Mouse (Mus musculus) midbrain, embryonic 13.5 days (tissue): Measurements from ENCODE around the gene Clec12a. TPM values are rescaled to one million over a fixed set of nuclear protein-coding genes. Genes with fewer than 3 reads are reported as not detected.

Source experiments
- ATAC-seq: fragments of 200-750 bp; cut with Nextera tagmentation; 2 replicates; pipeline ENCODE4 v1.8.0; 2017; ENCODE audit warnings: mild to moderate bottlenecking, moderate TSS enrichment, moderate library complexity
- H3K27ac ChIP-seq: fragments of 300-500 bp; sonication (generic); 2 replicates; pipeline ENCODE4 v1.5.1; 2015; ENCODE audit warnings: inconsistent platforms, mild to moderate bottlenecking, moderate library complexity
- H3K27me3 ChIP-seq: fragments of 300-500 bp; sonication (generic); 2 replicates; pipeline ENCODE4 v1.6.1; 2015; ENCODE audit warnings: mild to moderate bottlenecking, inconsistent platforms
- H3K36me3 ChIP-seq: fragments of 300-500 bp; sonication (generic); 2 replicates; pipeline ENCODE4 v1.6.1; 2015; ENCODE audit warnings: mild to moderate bottlenecking, inconsistent platforms
- H3K4me1 ChIP-seq: fragments of 300-500 bp; sonication (generic); replicated peaks from 2 replicates; pipeline ENCODE4 v1.6.1; 2015; ENCODE audit warnings: inconsistent platforms
- H3K4me2 ChIP-seq: fragments of 300-500 bp; sonication (generic); replicated peaks from 2 replicates; pipeline ENCODE4 v1.6.1; 2015; ENCODE audit warnings: moderate library complexity, mild to moderate bottlenecking, inconsistent platforms
- H3K4me3 ChIP-seq: fragments of 300-500 bp; sonication (generic); replicated peaks from 2 replicates; pipeline ENCODE4 v1.5.1; 2015; ENCODE audit warnings: mild to moderate bottlenecking, inconsistent platforms
- H3K9ac ChIP-seq: fragments of 300-500 bp; sonication (generic); replicated peaks from 2 replicates; pipeline ENCODE4 v1.6.1; 2015; ENCODE audit warnings: mild to moderate bottlenecking, inconsistent platforms
- H3K9me3 ChIP-seq: fragments of 300-500 bp; sonication (generic); 2 replicates; pipeline ENCODE4 v1.6.1; 2016; ENCODE audit warnings: mild to moderate bottlenecking, inconsistent platforms
- WGBS: fragments of 180-500 bp; shearing (Covaris S2); methylation state at CpG from one replicate; pipeline ENCODE4 v1.1.7; 2015; 5-methylcytosine and 5-hydroxymethylcytosine counted together
- polyA plus RNA-seq: library from polyadenylated mRNA; unstranded; fragments of >200 nt; fragmentation: Nextera tagmentation; extraction: Ambion mirVana; gene quantifications from 2 replicates; pipeline ENCODE4 v1.2.1, GENCODE M21; 2015

Gene Clec12a
- polyA plus RNA-seq, 1 experiment from 2014 or later: 0.23 TPM

DNA sequence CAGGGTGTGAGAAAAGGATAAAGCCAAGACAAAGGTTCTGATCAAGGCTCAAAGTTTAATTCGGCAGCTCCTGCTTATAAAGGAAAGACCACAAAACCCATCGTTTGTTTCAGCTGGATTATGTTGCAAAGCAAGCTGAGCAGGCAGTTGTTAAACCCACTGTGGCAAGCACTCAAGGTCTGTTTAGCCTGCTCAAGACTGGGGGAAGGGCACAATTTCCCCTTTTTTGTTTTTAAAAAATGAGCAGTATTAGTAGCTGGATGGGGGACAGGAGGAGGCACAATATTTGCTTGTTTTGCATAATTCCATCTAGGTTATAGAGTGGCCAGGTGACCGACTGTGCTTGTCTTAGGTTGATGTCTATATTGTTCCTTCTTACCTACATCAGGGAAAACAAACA lies 1.9 kb downstream of the Clec12a start:
- Histone ChIP-seq H3K9me3 (peaks cover 7% of the 10 kb centered on the region; the same call in 1 of the 2 replicates), H3K4me3 (no peak overlapping the region), H3K9ac (no peak overlapping the region), H3K27ac (no peak overlapping the region), H3K36me3 (no peaks in the 10 kb centered on the region), H3K4me1 (no peaks in the 10 kb centered on the region), H3K27me3 (no peaks in the 10 kb centered on the region), H3K4me2 (no peak overlapping the region)
- ATAC-seq: no peak
- 70% methylated on average over 3 of the region's 3 CpGs for WGBS

DNA sequence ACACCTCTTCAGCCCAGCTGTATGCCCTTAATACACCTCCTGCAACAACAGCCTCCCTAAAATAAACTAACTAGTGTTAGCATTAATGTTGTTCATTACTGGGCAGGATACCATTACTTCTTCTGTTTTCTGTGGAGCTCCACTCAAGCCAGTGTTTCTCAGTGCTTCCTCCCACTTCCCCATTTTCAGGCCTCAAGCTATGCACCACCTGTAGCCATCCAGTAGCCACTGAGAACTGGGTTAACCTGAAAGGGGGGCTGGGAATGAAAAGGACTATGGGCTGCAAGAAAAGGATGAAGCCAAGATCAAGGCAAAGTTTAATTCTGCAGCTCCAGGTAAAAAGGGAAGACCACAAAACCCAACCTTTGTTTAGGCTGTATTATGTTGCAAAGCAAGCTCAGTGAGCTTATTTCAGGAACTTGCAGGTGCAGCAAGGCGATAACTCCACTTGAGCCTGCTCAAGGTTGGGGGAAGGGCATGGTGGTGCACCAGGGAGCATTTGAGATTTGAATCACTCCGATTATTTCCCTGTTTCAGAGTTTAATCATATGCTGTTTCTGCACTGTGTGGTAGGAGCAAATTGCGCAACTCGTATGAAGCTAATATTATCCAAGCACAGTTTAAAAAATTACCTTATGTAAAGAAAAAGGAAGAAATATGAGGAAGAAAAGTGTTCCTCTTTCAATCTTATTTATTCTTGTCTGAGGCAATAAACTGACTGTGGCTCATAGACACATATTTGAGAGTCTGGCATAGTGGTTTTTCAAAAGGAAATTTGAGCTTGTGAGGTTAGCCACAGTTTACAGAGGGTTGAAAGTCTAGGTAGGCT lies 7.2 kb downstream of the Clec12a start:
- H3K36me3 ChIP-seq: no peaks in the 10 kb centered on the region
- no peaks in the 10 kb centered on the region for H3K4me1 ChIP-seq
- no peak overlapping the region for H3K9ac ChIP-seq
- H3K4me2 ChIP-seq: no peak overlapping the region
- ATAC-seq: no peak
- H3K27me3 ChIP-seq: no peaks in the 10 kb centered on the region
- H3K27ac ChIP-seq: no peak overlapping the region
- H3K9me3 ChIP-seq: peaks cover 7% of the 10 kb centered on the region; the same call in 1 of the 2 replicates
- WGBS: 61% methylated on average over 4 of the region's 4 CpGs
- no peak overlapping the region for H3K4me3 ChIP-seq

DNA sequence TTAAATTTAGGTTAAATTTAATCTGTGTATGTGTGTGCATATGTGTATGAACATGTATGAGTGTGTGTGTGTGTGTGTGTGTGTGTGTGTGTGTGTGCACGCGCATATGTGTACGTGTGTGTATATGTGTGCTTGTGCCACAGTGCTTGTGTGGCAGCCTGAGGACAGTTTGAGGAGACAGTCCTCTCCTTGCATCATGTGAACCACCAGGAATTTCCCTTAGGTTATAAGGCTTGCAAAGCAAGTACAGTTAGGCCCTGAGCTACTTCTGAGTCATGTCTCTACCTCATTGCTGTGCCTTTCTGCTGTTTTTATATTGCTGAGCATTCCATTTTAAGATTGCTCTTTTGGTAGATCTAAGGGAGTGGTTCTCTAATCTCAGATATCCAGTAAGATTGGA lies 8.6 kb downstream of the Clec12a start:
- H3K36me3 ChIP-seq: no peaks in the 10 kb centered on the region
- WGBS: 92% methylated on average over 3 of the region's 3 CpGs
- peaks cover 7% of the 10 kb centered on the region; the same call in 1 of the 2 replicates for H3K9me3 ChIP-seq
- no peak for ATAC-seq
- no peak overlapping the region for H3K27ac ChIP-seq
- H3K9ac ChIP-seq: no peak overlapping the region
- no peak overlapping the region for H3K4me2 ChIP-seq
- H3K27me3 ChIP-seq: no peaks in the 10 kb centered on the region
- no peaks in the 10 kb centered on the region for H3K4me1 ChIP-seq
- no peak overlapping the region for H3K4me3 ChIP-seq

DNA sequence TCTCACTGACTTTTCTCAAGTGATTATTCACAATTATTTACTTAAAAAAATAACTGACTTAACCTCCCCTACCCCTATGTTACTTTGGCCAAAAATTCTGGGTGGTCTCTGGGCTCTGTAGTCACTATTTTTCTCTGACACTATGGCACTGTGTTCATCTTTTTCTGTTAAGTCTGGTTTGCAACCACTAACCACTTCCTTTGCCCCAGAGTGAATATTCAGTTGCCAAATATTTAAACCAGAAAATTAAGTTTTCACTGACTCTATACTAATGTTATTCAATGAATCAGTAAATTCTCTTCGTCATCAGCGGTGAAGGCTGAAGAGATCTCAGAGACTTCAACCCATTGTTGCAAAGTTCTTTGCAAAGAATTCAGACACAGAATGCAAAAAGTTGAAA lies 13.3 kb downstream of the Clec12a start:
- Histone ChIP-seq H3K27ac (no peak overlapping the region), H3K4me1 (no peaks in the 10 kb centered on the region), H3K27me3 (no peaks in the 10 kb centered on the region), H3K36me3 (no peaks in the 10 kb centered on the region), H3K4me2 (no peak overlapping the region), H3K9ac (no peak overlapping the region), H3K4me3 (no peak overlapping the region), H3K9me3 (no peaks in the 10 kb centered on the region)
- WGBS: 95% methylated on average over 2 of the region's 2 CpGs
- no peak for ATAC-seq

DNA sequence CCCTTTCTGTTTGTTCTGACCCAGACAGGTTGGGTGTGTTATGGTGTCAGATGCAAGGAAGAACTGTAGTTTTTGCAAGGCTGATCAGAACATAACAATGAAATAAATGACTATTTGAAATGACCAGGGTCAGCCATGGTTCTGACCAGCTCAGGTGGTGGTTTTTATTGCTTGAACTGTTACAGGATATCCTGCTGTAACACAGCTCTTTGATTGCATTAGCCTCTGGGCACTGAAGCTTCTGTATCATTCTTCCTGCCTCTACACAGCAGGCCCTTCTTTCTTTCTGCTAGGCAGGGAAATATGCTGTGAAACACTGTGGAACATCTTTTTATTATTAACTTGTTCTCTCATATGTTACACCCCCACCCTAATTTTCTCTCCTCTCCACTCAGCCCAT lies 13.9 kb downstream of the Clec12a start:
- Histone ChIP-seq H3K9ac (no peak overlapping the region), H3K36me3 (no peaks in the 10 kb centered on the region), H3K4me2 (no peak overlapping the region), H3K4me3 (no peak overlapping the region), H3K27me3 (no peaks in the 10 kb centered on the region), H3K4me1 (no peaks in the 10 kb centered on the region), H3K9me3 (no peaks in the 10 kb centered on the region), H3K27ac (no peak overlapping the region)
- no peak for ATAC-seq

DNA sequence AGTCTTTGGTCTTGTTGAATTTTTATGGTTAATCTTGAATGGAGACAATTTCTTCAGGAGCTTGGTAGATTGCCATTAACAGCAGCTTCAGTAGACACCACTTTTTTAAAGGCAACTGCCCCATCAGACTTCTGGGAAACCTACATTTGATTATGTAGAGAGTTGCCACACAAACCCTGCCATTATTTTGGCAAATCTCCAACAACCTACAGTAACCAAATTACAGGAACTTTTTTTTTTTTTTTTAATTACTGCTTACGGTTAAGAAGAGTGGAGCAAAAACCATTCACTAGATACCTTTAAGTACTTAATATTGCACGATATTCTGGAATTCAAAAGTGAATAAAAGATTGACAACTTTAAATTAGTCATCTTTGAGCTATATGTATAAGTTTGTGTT lies 17.0 kb downstream of the Clec12a start:
- H3K4me1 ChIP-seq: no peaks in the 10 kb centered on the region
- WGBS: 96% methylated on average over 2 of the region's 2 CpGs
- H3K4me2 ChIP-seq: no peak overlapping the region
- H3K36me3 ChIP-seq: no peaks in the 10 kb centered on the region
- no peak overlapping the region for H3K27ac ChIP-seq
- no peaks in the 10 kb centered on the region for H3K9me3 ChIP-seq
- no peak for ATAC-seq
- H3K9ac ChIP-seq: no peak overlapping the region
- H3K27me3 ChIP-seq: no peaks in the 10 kb centered on the region
- no peak overlapping the region for H3K4me3 ChIP-seq

DNA sequence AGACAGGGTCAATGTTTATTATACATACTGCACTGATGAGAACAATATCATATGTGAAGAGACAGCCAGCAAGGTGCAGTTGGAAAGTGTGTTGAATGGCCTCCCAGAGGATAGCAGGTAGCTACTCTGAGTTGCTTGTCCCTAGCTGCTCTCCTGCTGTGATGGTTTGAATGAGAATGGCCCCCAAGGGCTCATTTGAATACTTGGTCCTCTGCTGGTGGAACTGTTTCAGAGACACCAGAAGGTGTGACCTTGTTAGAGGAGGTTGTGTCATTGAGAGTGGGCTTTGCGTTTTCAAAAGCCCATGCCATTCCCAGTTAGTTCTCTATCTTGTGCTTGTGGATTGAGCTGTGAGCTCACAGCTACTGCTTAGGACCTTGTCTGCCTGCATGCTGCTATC lies 21.5 kb downstream of the Clec12a start:
- 35% methylated on average over 1 of the region's 1 CpGs for WGBS
- Histone ChIP-seq H3K9ac (no peak overlapping the region), H3K27ac (no peak overlapping the region), H3K36me3 (no peaks in the 10 kb centered on the region), H3K4me2 (no peak overlapping the region), H3K27me3 (no peaks in the 10 kb centered on the region), H3K9me3 (no peaks in the 10 kb centered on the region), H3K4me1 (no peaks in the 10 kb centered on the region), H3K4me3 (no peak overlapping the region)
- ATAC-seq: no peak

DNA sequence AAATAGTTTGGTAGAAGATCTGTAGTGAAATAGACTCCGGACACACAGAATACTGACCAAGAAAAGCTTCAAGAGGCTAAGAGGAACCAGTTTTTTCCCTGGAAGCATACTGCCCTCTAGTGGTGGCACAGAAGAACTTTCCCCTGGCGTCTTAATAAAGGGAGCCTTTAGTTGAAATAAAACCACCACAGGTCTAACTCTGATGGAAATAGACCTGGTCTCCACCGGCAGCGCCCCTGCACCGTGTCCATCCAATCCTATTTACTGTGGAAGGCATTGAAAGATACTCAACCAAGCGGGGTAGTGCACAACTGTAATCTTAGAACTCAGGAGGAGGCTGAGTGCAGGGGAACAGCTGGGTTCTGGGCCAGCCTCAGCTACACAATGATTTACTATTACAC lies 23.5 kb downstream of the Clec12a start:
- Histone ChIP-seq H3K9me3 (no peaks in the 10 kb centered on the region), H3K4me2 (no peak overlapping the region), H3K4me3 (no peak overlapping the region), H3K36me3 (no peaks in the 10 kb centered on the region), H3K9ac (no peak overlapping the region), H3K27me3 (no peaks in the 10 kb centered on the region), H3K4me1 (no peaks in the 10 kb centered on the region), H3K27ac (no peak overlapping the region)
- ATAC-seq: peak; percentile 75
- WGBS: 15% methylated on average over 6 of the region's 6 CpGs

DNA sequence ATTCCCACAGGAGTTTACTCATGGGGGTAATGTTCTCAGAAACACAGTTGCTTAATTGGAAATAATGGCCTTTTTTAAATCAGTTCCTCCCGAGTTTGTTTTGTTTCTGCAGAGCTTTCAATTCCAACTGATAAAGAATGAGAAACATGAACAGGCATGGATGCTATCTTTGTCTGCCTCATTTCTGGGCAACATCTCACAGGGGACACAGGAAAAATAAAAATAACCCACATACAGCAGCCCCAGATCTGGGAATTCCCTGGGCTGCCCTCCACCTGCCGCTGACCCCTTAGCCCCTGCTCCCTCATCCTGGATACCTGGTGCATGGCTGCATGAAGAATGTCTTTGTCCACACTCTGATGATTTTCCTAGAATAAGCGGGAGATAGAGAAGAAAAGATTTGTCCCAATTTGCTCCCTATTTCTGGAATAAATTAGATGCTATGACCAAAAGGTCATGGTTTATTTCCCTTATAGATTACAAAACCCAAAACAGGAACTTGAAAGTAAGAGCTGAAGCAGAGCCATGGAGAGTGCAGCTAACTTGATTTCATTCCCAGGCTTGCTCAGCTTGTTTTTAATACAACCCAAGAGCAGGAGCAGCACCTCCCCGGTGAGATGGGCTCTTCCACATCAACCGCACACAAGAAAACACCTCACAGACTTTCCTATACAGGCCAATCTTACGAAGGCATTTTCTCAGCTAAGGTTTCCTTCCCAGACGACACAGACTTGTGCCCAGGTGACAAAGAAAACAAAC lies 27.1 kb downstream of the Clec12a start:
- H3K9ac ChIP-seq: no peak overlapping the region
- H3K27ac ChIP-seq: no peak overlapping the region
- no peaks in the 10 kb centered on the region for H3K9me3 ChIP-seq
- no peaks in the 10 kb centered on the region for H3K27me3 ChIP-seq
- no peak overlapping the region for H3K4me3 ChIP-seq
- H3K4me1 ChIP-seq: no peaks in the 10 kb centered on the region
- ATAC-seq: no peak
- no peak overlapping the region for H3K4me2 ChIP-seq
- H3K36me3 ChIP-seq: no peaks in the 10 kb centered on the region
- 71% methylated on average over 7 of the region's 7 CpGs for WGBS

DNA sequence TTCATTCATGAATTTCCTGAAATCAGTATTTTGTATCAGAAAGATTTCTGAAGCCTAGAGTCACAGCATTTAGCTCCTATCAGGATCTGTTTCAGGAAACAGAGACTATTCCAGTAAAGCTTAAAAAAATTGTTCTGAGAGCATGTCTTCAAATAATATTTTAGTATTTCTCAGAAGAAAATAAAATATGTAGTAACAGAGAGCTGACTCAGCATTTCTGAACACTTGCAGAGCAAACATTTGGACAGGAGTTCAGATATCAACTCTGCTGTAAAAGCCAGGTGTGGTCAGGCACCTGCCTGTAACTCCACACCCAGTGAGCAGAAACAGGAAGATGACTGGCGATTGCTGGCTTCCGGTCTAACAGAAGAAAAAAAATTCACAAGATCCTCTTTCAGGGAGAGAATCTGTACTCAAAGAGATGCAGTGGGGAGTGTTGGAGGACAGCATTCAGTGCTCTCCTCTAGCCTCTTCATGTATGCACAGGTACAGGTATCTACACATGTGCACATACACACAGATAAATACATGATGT lies 32.5 kb downstream of the Clec12a start:
- no peak for ATAC-seq
- Histone ChIP-seq H3K9me3 (no peaks in the 10 kb centered on the region; the same call in 1 of the 2 replicates), H3K27ac (no peak overlapping the region), H3K4me2 (no peak overlapping the region), H3K9ac (no peak overlapping the region), H3K4me1 (no peaks in the 10 kb centered on the region), H3K27me3 (no peaks in the 10 kb centered on the region), H3K36me3 (no peaks in the 10 kb centered on the region), H3K4me3 (no peak overlapping the region)
- 94% methylated on average over 2 of the region's 2 CpGs for WGBS

DNA sequence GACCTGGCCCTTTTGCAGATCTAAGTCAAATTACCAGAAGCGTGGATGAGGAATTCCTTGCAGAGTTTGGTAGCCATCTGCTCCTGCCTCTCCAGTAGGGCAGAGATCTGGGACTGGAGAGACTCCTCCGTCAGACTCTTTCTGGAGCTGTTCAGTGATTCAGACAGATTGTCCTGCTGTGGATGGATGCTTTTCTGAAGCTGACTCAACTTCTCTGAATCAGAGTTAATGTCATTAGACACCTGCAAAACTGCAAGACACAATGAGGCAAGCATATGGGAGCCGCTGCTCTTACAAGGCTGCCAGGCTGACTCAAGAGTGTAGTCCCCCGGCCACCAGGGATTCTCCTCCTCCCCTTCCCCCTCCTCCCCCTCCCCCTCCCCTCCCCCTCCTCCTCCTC lies 38.0 kb downstream of the Clec12a start:
- Histone ChIP-seq H3K4me2 (no peak overlapping the region), H3K4me3 (no peak overlapping the region), H3K9ac (no peak overlapping the region), H3K36me3 (no peaks in the 10 kb centered on the region), H3K4me1 (0 out of 2 replicates have a peak, but pooled peaks cover 3% of the 10 kb centered on the region), H3K27me3 (no peaks in the 10 kb centered on the region), H3K27ac (no peak overlapping the region), H3K9me3 (no peaks in the 10 kb centered on the region; the same call in 1 of the 2 replicates)
- WGBS: 65% methylated on average over 4 of the region's 4 CpGs
- no peak for ATAC-seq

DNA sequence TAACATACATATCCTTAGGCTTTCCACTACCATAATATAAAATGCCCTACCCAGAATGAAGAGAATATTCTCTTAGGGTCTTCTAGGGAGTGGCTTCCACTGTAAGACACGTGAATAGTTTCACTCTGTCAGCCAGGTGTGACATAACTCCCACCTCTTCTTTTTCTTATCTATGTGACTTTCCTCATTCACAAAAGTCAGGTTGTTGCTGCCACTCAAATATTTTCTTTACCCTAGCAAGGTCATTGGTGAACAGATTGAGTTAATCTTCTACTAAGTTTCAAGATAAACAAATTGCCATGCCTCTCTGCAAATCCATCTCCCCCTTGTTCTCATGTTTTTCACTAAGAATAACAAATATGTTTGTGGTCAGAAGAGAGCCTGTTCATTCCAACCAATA lies 39.2 kb downstream of the Clec12a start:
- H3K36me3 ChIP-seq: no peaks in the 10 kb centered on the region
- no peak overlapping the region for H3K27ac ChIP-seq
- no peaks in the 10 kb centered on the region for H3K9me3 ChIP-seq
- H3K4me1 ChIP-seq: 0 out of 2 replicates have a peak, but pooled peaks cover 5% of the 10 kb centered on the region
- H3K27me3 ChIP-seq: no peaks in the 10 kb centered on the region
- WGBS: 83% methylated on average over 1 of the region's 1 CpGs
- no peak overlapping the region for H3K4me2 ChIP-seq
- H3K9ac ChIP-seq: no peak overlapping the region
- no peak overlapping the region for H3K4me3 ChIP-seq
- ATAC-seq: no peak
